18 mouse cellular contexts compared by ENCODE assay signal in genomic region chr12:25245251-25245650, GRCm38 (mm10).
DNase-seq lines count a peak whose midpoint lies in the region; ATAC-seq and TF ChIP-seq lines count a peak whose summit lies in the region.
"Had no signal": no experiment of that assay in that cellular context is flagged by ENCODE, and none has a peak within 500 bp of the region (broad histone marks: within the 10 kb centered on the region; RNA-seq: fewer than 3 reads in every experiment).

No protein-coding gene starts in this region.

- TF ChIP-seq EP300 in liver, postnatal 0 days (IDR thresholded peaks at IDR 0.05; ENCODE audit: low read depth) = no peak

- H3K9ac ChIP-seq in kidney, embryonic 15.5 days = no peak overlapping the region
- no peak overlapping the region for H3K9ac ChIP-seq in liver, postnatal 0 days (replicated peaks)
- H3K9ac ChIP-seq: forebrain, postnatal 0 days; hindbrain, embryonic 13.5 days; liver, embryonic 15.5 days; midbrain, embryonic 12.5 days; neural tube, embryonic 13.5 days had no signal

- H3K36me3 ChIP-seq in heart, embryonic 10.5 days = no peaks in the 10 kb centered on the region
- no peaks in the 10 kb centered on the region for H3K36me3 ChIP-seq in kidney, embryonic 15.5 days
- H3K36me3 ChIP-seq in liver, postnatal 0 days (replicated peaks; ENCODE audit: insufficient read depth, low read length) = no peaks in the 10 kb centered on the region
- H3K36me3 ChIP-seq: hindbrain, embryonic 13.5 days; liver, embryonic 15.5 days; midbrain, embryonic 12.5 days; neural tube, embryonic 13.5 days had no signal

- no peak for TF ChIP-seq CTCF in liver, postnatal 0 days (IDR thresholded peaks at IDR 0.05; ENCODE audit: low read depth)

- H3K4me2 ChIP-seq in kidney, embryonic 15.5 days = no peak overlapping the region
- H3K4me2 ChIP-seq in liver, postnatal 0 days (ENCODE audit: low read depth, low read length) = no peak overlapping the region
- H3K4me2 ChIP-seq: hindbrain, embryonic 13.5 days; liver, embryonic 15.5 days; midbrain, embryonic 12.5 days; neural tube, embryonic 13.5 days had no signal

- H3K4me3 ChIP-seq in heart, embryonic 10.5 days = no peak overlapping the region
- no peak overlapping the region for H3K4me3 ChIP-seq in kidney, embryonic 15.5 days (replicated peaks)
- no peak overlapping the region for H3K4me3 ChIP-seq in liver, postnatal 0 days (ENCODE audit: low read depth, low read length)
- H3K4me3 ChIP-seq: gastrocnemius, adult 2 months; hindbrain, embryonic 13.5 days; liver, embryonic 15.5 days; midbrain, embryonic 12.5 days; neural tube, embryonic 13.5 days had no signal

- H3K27ac ChIP-seq in heart, embryonic 10.5 days = 0 out of 2 replicates have a peak overlapping the region, but pooled peaks have one; percentile 11
- H3K27ac ChIP-seq in kidney, embryonic 15.5 days = peak overlapping the region; percentile 68
- H3K27ac ChIP-seq in liver, postnatal 0 days (ENCODE audit: low read depth) = no peak overlapping the region
- H3K27ac ChIP-seq: gastrocnemius, adult 2 months; hindbrain, embryonic 13.5 days; liver, embryonic 15.5 days; midbrain, embryonic 12.5 days; neural tube, embryonic 13.5 days had no signal

- 79% methylated on average over 5 of the region's 5 CpGs for WGBS in heart, embryonic 10.5 days
- WGBS in kidney, embryonic 15.5 days = 65% methylated on average over 5 of the region's 5 CpGs
- 69% methylated on average over 5 of the region's 5 CpGs for WGBS in liver, postnatal 0 days (ENCODE audit: insufficient replicate concordance)

- H3K9me3 ChIP-seq in heart, embryonic 10.5 days = no peaks in the 10 kb centered on the region
- H3K9me3 ChIP-seq in kidney, embryonic 15.5 days (replicated peaks) = no peaks in the 10 kb centered on the region
- H3K9me3 ChIP-seq in liver, postnatal 0 days (ENCODE audit: low read length) = no peaks in the 10 kb centered on the region
- H3K9me3 ChIP-seq: hindbrain, embryonic 13.5 days; liver, embryonic 15.5 days; midbrain, embryonic 12.5 days; neural tube, embryonic 13.5 days had no signal

- H3K4me1 ChIP-seq in heart, embryonic 10.5 days = peaks cover 25% of the 10 kb centered on the region
- peaks cover 19% of the 10 kb centered on the region for H3K4me1 ChIP-seq in kidney, embryonic 15.5 days
- peaks cover 8% of the 10 kb centered on the region for H3K4me1 ChIP-seq in liver, postnatal 0 days (ENCODE audit: insufficient read depth)
- H3K4me1 ChIP-seq: midbrain, embryonic 12.5 days; neural tube, embryonic 13.5 days had no signal

- H3K27me3 ChIP-seq in heart, embryonic 10.5 days (ENCODE audit: insufficient read depth, poor library complexity, severe bottlenecking) = no peaks in the 10 kb centered on the region
- no peaks in the 10 kb centered on the region for H3K27me3 ChIP-seq in kidney, embryonic 15.5 days
- no peaks in the 10 kb centered on the region for H3K27me3 ChIP-seq in liver, postnatal 0 days (ENCODE audit: insufficient read depth, low read length)
- H3K27me3 ChIP-seq: hindbrain, embryonic 13.5 days; liver, embryonic 15.5 days; midbrain, embryonic 12.5 days; neural tube, embryonic 13.5 days had no signal

- ATAC-seq in kidney, embryonic 15.5 days (replicated peaks; ENCODE audit: low FRiP score) = no peak
- ATAC-seq in liver, postnatal 0 days = no peak

- DNase-seq in heart, embryonic 10.5 days (ENCODE audit: low spot score) = no peak
- no peak for DNase-seq in heart, adult 18-20 months
- DNase-seq in kidney, postnatal 14 days = no peak
- peak; percentile 36 for DNase-seq in 3134 (ENCODE audit: extremely low read depth, insufficient read length, low spot score)
- peak; percentile 62 for DNase-seq in adrenal gland, adult 8-10 months
- DNase-seq in gastrocnemius, postnatal 25 days = no peak
- DNase-seq in liver, postnatal 0 days = no peak
- DNase-seq: B cell, adult 2 months; cerebellum, adult 2 months; forebrain, postnatal 0 days; gastrocnemius, adult 2 months; right cerebral cortex, postnatal 25 days; thymus, postnatal 4 days had no signal

Comparison
In these comparisons a context has a peak if more than half of its experiments do, and no peak if none do; other contexts are left out.
1. DNase-seq: peak in 3134 (single experiment) and adrenal gland, adult 8-10 months (single experiment); none in heart, embryonic 10.5 days (single experiment), heart, adult 18-20 months (0 of 2), kidney, postnatal 14 days (single experiment), gastrocnemius, postnatal 25 days (single experiment) and liver, postnatal 0 days (single experiment).